ENCODE assay signal across 21 mouse cellular contexts in genomic region chr14:54727565-54727964, GRCm38 (mm10). TPM values are rescaled to one million over a fixed set of nuclear protein-coding genes. Genes with fewer than 3 reads are reported as not detected.
"Had no signal": no experiment of that assay in that cellular context is flagged by ENCODE, and none has a peak within 500 bp of the region (broad histone marks: within the 10 kb centered on the region; RNA-seq: fewer than 3 reads in every experiment).

No protein-coding gene starts in this region.

- H3K4me1 ChIP-seq: neural tube, embryonic 13.5 days; neural tube, embryonic 15.5 days; stomach, embryonic 15.5 days had no signal

- H3K4me3 ChIP-seq: neural tube, embryonic 13.5 days; neural tube, embryonic 15.5 days; stomach, embryonic 15.5 days had no signal

- H3K27me3 ChIP-seq: neural tube, embryonic 13.5 days; neural tube, embryonic 15.5 days; stomach, embryonic 15.5 days had no signal

- H3K27ac ChIP-seq: neural tube, embryonic 13.5 days; neural tube, embryonic 15.5 days; stomach, embryonic 15.5 days; stomach, postnatal 0 days had no signal

- H3K9ac ChIP-seq: neural tube, embryonic 13.5 days; neural tube, embryonic 15.5 days; stomach, embryonic 15.5 days had no signal

- DNase-seq: retina, postnatal 1 day; right cerebral cortex, adult 18-20 months; right cerebral cortex, postnatal 14 days; right cerebral cortex, postnatal 25 days; right cerebral cortex, postnatal 4 days; spleen, adult 18-20 months; thymus, adult 18-20 months; thymus, adult 2 months; thymus, postnatal 14 days; thymus, postnatal 25 days; thymus, postnatal 36 days; thymus, postnatal 4 days had no signal

- H3K4me2 ChIP-seq: neural tube, embryonic 13.5 days; neural tube, embryonic 15.5 days; stomach, embryonic 15.5 days had no signal

- H3K36me3 ChIP-seq: neural tube, embryonic 13.5 days; neural tube, embryonic 15.5 days; stomach, embryonic 15.5 days had no signal

- H3K9me3 ChIP-seq: neural tube, embryonic 13.5 days; neural tube, embryonic 15.5 days; stomach, embryonic 15.5 days had no signal

RNA-seq across cellular contexts. Expression of gene Cebpe, which starts 15.6 kb away (rescaled TPM):
- polyA plus RNA-seq: neural tube, embryonic 13.5 days; neural tube, embryonic 14.5 days; stomach, embryonic 14.5 days; thymus, postnatal 0 days had no signal

RNA-seq across cellular contexts. Expression of gene Gm29776, which starts 28.9 kb away (rescaled TPM):
- total RNA-seq: neutrophil, adult 5-6 weeks had no signal
- polyA plus RNA-seq: small intestine, adult 2 months had no signal
